Mouse (Mus musculus) lung, adult 2 months (tissue): ENCODE measurements around the gene Tlx3.

Source experiments
- CTCF ChIP-seq: fragments of 200-500 bp; IDR thresholded peaks from 2 replicates; pipeline ENCODE4 v1.5.1; 2011; ENCODE audit warnings: mild to moderate bottlenecking, low read length, control low read depth; ENCODE audit not compliant: insufficient read depth
- POLR2A ChIP-seq: fragments of 200-500 bp; IDR thresholded peaks from 2 replicates; pipeline ENCODE4 v1.6.1; 2011; ENCODE audit warnings: low read depth, mild to moderate bottlenecking, control low read depth, low read length, borderline replicate concordance; ENCODE audit errors: extremely low read depth

- TF ChIP-seq POLR2A (no peak), CTCF (no peak)
Measured at GRCm38 (mm10) chr11:33204329-33204705, 928 bp upstream of the Tlx3 start.
